Mouse (Mus musculus): ENCODE data around the gene St3gal5.
"Not testable (repeated sequence)": the region's sequence is repeated elsewhere in the genome, so short reads cannot be mapped to it uniquely, and the experiment has no call there.

St3gal5 gene

GRCm38 (mm10) chr6:72132671-72133214 lies 35.4 kb downstream of the St3gal5 start:
- DNase-seq (ENCODE audit: low spot score in 2 of 2) = no peak

GRCm38 (mm10) chr6:72134850-72135515 lies 37.6 kb downstream of the St3gal5 start:
- DNase-seq (ENCODE audit: low spot score in 2 of 2) = no peak

DNA sequence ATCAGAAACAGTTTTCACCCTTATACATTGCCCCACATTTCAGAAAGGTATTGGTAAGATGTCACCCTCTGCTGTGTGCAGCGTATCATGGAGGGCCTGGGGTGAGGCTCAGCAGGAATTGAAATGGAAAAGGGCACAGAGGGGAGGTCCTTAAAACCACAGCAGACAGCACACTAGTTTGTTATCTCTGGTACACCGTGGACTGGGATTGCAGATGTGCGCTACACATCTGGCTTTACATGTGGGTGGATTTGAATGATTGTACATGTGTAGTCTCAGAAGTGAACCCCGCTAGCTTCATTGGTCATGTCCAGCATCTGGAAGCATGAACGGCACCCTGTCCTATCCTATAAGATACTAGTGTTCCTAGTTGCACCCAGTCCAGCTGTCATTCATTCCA lies 38.6 kb downstream of the St3gal5 start:
- no peak for DNase-seq (ENCODE audit: low spot score in 2 of 2)

GRCm38 (mm10) chr6:72136543-72136942 lies 39.2 kb downstream of the St3gal5 start:
- DNase-seq (ENCODE audit: low spot score in 2 of 2) = no peak

- DNase-seq (ENCODE audit: low spot score in 2 of 2) = no peak
These were observed 42.3 kb downstream of the St3gal5 start for GRCm38 (mm10) chr6:72139508-72140193.

- no peak for DNase-seq (ENCODE audit: low spot score in 2 of 2)
These were observed 43.0 kb downstream of the St3gal5 start for GRCm38 (mm10) chr6:72140371-72140770.

- DNase-seq (ENCODE audit: low spot score in 2 of 2) = no peak
These were observed 43.8 kb downstream of the St3gal5 start for GRCm38 (mm10) chr6:72141191-72141590.

DNA sequence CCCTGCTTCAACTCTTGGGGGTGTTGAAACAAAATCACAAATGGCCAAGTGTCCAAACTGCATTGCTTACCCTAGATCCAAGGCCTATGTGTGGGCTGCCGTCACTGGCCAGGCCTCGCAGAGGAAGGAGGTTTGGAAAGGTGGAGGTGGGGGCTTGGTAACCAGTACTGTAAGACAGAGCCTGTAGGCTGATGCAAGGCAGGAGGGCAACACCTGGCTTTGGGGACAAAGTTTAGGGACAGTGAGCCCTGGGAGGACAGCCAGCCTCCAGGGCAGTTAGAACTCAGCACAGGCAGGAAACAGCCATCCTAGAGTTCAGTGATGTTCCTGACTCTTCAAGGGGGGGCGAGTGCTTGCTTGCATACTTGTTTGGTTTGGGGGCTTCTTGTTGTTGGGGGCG lies 45.2 kb downstream of the St3gal5 start:
- no peak for DNase-seq (ENCODE audit: low spot score in 2 of 2)

DNA sequence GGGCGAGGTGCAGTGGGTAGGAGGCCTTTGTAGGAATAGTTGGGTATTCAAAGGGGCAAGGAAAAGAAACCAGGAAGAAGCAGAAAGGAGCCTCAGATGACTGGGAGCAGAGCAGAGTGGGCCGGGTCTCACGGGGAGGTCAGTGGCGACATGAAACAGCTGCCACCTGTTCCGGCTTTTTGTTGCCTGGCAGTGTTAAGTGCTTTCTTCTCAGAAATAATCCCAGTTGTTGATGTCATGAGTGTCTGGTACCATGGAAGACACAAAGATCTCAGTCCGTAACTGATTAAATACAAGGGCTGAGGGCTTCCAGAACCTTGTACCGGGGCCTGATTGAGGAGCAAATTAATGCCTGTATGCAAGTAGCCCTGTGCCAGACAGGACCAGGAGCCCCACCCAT lies 47.0 kb downstream of the St3gal5 start:
- no peak for DNase-seq (ENCODE audit: low spot score in 2 of 2)

DNA sequence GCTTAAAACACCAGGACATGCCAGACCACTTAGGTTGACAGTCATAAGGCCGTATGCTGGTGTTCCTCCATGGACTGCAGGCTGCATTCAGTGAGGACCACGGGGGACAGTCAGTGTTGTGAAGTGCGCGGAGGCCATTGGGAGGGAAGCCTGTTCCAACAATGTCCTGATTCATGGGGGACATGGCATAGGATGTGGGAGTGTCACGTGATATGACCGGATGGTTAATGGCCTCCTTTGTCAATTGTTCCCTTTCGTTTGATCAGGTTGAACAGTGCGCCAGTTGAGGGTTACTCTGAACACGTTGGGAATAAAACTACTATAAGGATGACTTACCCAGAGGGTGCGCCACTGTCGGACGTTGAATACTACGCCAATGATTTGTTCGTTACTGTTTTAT lies 49.4 kb downstream of the St3gal5 start:
- DNase-seq (ENCODE audit: low spot score in 2 of 2) = no peak

- DNase-seq (ENCODE audit: low spot score in 2 of 2) = no peak
These were observed 51.3 kb downstream of the St3gal5 start for GRCm38 (mm10) chr6:72148721-72149120.

GRCm38 (mm10) chr6:72149797-72150196 lies 52.4 kb downstream of the St3gal5 start:
- DNase-seq (ENCODE audit: low spot score in 2 of 2) = no peak

GRCm38 (mm10) chr6:72152707-72153106 lies 55.3 kb downstream of the St3gal5 start:
- DNase-seq (ENCODE audit: low spot score in 2 of 2) = no peak

DNA sequence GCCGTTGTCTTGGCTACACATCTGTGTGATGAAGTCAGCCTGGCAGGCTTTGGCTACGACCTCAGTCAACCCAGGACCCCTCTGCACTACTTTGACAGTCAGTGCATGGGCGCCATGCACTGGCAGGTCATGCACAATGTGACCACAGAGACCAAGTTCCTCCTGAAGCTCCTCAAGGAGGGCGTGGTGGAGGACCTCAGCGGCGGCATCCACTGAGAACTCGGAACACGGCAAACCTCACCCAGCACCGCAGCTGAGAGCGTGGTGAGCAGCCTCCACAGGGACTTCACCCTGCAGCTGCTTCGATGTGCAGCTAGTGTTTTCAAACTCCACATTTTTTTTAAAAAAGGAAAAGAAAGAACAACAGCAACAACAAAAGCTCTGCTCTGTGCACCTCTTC lies 56.1 kb downstream of the St3gal5 start:
- no peak for DNase-seq (ENCODE audit: low spot score in 2 of 2)

- DNase-seq (ENCODE audit: low spot score in 2 of 2) = not testable (repeated sequence)
These were observed 56.6 kb downstream of the St3gal5 start for GRCm38 (mm10) chr6:72154008-72154407.

DNA sequence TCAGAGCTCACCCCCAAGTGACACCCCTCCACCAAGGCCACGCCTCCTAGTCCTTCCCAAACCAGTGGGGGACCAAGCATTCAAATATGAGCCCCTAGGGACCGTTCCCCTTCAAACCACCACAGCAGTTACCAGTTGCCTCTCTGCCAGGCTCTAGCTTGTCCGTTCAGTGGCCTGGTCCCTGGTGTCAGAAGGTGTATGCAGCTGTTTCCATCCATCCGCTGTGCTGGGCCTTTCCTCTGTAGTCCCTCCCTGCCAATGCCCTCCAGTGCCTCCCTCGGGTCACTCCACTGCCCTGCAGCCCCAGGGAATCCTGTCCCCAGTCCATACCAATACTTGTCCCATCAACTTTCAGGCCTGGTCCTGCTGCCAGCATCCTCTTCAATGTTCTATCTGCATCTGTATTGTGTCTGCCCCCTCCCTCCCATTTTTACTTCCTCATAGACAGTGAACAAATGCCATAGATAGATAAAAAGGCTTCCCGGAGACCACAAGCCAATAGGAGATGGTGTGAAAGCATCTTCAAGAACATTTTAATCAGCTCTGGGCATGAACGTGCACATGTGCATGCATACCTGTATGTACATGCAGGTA lies 57.6 kb downstream of the St3gal5 start:
- no peak for DNase-seq (ENCODE audit: low spot score in 2 of 2)

- DNase-seq (ENCODE audit: low spot score in 2 of 2) = no peak
These were observed 58.3 kb downstream of the St3gal5 start for GRCm38 (mm10) chr6:72155649-72156048.

DNA sequence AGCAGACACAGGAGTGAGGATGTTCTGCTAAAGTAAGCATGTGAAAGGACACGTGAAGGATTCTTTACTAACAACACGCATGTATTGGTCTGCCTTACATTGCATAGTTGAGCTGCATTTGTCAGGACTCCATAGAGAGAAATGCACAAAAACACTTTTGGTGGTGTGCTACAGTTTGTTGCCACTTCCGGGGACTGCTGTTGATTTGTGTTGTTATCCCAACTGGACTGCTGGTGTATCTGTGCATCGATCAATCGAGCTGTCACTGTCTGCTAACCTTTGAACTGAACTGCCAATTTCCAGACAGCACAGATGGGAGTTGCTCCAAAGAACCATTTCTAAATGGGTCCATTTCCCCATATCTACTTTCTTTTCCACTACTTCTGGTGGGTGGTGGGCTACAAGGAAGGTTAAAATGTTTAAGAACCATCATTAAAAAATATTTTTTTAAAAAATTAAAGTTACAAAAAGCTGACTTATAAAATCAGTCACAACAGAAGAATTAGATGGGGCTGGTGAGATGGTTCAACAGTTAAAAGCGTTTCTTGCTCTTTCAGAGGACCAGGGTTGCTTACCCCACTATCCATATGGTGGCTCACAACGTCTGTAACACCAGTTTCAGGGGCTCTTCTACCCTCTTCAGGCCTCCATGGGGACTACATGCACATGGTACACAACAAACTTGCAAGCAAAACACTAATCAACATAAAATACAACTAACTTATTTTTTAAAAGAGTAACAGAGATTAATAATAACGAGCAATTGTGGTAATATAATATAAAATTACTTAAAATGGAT lies 61.8 kb downstream of the St3gal5 start:
- DNase-seq (ENCODE audit: low spot score in 2 of 2) = no peak

GRCm38 (mm10) chr6:72159861-72160395 lies 62.5 kb downstream of the St3gal5 start:
- DNase-seq (ENCODE audit: low spot score in 2 of 2) = no peak

DNA sequence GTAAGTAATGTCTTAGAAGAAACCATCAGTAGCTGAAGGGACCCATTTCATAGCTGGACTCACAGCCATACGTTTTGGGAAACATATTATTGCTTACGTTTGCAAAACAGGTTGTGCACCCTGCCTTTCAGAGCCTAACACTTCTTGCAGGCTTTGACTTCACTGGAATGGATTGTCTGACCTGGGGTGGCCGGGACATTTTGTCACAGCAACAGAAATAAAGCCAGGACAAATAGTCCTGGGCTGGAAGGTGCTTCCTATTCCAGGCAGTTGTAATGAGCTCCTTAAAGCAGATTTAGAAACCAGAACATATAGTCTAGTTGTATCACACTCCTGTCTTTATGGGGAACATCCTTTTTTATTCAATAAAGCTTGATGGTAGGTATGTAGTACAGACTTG lies 63.6 kb downstream of the St3gal5 start:
- no peak for DNase-seq (ENCODE audit: low spot score in 2 of 2)

DNA sequence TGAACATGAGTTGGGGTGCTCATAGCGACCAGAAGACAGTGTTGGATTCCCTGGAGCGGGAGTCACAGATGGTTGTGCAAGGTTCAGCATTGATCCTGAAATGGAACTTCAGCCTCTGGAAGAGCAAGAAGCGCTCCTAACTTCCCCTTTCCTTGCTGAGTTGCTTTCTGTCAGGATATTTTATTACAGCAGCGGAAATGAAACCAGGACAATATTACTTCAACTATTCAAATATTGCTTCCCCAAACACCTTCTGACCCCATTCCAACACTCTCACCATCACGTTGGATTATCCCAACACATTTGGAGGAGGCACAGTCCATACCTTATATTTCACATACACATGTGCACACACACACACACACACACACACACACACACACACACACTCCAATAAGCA lies 64.4 kb downstream of the St3gal5 start:
- no peak for DNase-seq (ENCODE audit: low spot score in 2 of 2)
